Mouse (Mus musculus): ENCODE data around the gene Pigx. TPM values are rescaled to one million over a fixed set of nuclear protein-coding genes. Genes with fewer than 3 reads are reported as not detected.
A peak's percentile ranks its signal among the peaks of the same experiment; 100 is the strongest.

Pigx gene
- total RNA-seq (2014; rRNA removed): 37.7 and 40.5 TPM in 2 replicates
- 17.5 and 19.0 TPM in 2 replicates for polyA plus RNA-seq (2012; rRNA removed)

GRCm38 (mm10) chr16:32099638-32100150 is at the start of gene Pigx, which contains the start of gene Cep19:
TSS of gene Pigx (minus strand) at chr16:32099740.
TSS of gene Cep19 (plus strand) at chr16:32099800.
- TF ChIP-seq CTCF (IDR thresholded peaks at IDR 0.05; ENCODE audit: low read depth, low read length): no peak
- peak; percentile 58; the same call in 1 of the 2 replicates for TF ChIP-seq POLR2A (IDR thresholded peaks at IDR 0.05; ENCODE audit: extremely low read depth, insufficient read depth, low read length)
- DNase-seq (ENCODE audit: extremely low read depth, low read depth, low spot score): peak; percentile 77
- 1% methylated on average over 34 of the region's 34 CpGs for WGBS
- Histone ChIP-seq H3K79me2 (ENCODE audit: control insufficient read depth, insufficient read depth, low read length) (no peaks in the 10 kb centered on the region; the same call in 1 of the 2 replicates), H3K4me3 (ENCODE audit: insufficient read depth, low read depth, low read length) (peak within 1 kb of the TSS; percentile 95), H3K9ac (ENCODE audit: low read depth, low read length) (peak within 1 kb of the TSS; percentile 84), H3K4me1 (ENCODE audit: control insufficient read depth, insufficient read depth, low read length) (peaks cover 3% of the 10 kb centered on the region; the same call in 1 of the 2 replicates), H3K27me3 (ENCODE audit: control insufficient read depth, insufficient read depth, low read length) (no peaks in the 10 kb centered on the region), H3K27ac (replicated peaks; ENCODE audit: insufficient read depth, low read depth, low read length) (peak within 1 kb of the TSS; percentile 80), H3K36me3 (ENCODE audit: control insufficient read depth, insufficient read depth, low read length) (no peaks in the 10 kb centered on the region)

DNA sequence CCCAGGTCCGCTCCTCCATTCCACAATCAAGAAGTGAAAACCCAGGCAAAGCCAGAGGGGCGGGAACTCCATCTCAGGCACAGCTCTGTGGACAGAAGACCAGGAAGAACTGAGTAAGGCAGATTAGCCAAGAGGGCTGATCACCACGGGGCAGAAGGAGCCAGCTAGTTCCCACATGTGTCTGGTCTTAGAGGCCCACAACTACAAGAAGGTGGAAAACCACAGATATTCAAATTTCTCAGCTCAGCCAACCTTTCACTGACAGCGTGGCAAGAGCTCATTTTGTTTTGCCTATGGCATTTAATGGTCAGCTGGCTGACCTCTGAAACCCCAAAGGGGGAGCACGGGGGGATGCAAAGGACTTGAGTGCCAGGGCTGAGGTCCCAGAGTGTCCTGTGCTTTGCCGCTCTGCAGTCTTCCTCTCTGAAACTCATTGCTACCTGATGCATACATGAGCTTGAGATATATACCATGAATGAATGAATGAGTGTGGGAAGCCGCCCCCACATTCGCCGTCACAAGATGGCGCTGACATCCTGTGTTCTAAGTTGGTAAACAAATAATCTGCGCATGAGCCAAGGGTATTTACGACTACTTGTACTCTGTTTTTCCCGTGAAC is 48.2 kb upstream of the Pigx start:
- WGBS: 47% methylated on average over 12 of the region's 13 CpGs

DNA sequence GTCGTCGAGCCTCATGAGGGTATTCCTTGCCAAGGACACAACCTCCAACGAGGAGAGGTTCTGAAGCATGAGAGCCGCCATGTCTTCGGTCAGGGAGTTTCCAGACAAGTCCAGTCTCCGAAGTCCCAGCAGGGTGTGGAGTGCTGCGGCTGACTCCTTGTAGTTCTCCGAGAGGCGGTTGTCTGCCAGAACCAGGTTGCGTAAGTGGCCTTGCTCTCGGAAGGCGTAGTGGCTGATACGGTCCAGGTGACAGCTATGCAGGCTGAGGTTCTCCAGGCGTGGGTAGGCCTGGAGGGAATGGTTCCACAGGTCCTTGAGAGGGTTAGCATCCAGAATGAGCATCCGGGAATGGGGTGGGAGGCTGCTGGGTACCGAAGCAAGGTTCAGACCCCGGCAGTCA is 45.1 kb upstream of the Pigx start:
- DNase-seq (ENCODE audit: extremely low read depth, low read depth, low spot score): no peak
- TF ChIP-seq POLR2A (IDR thresholded peaks at IDR 0.05; ENCODE audit: extremely low read depth, insufficient read depth, low read length): no peak
- TF ChIP-seq CTCF (IDR thresholded peaks at IDR 0.05; ENCODE audit: low read depth, low read length): no peak
- Histone ChIP-seq H3K4me3 (ENCODE audit: insufficient read depth, low read depth, low read length) (no peak overlapping the region), H3K79me2 (ENCODE audit: control insufficient read depth, insufficient read depth, low read length) (no peaks in the 10 kb centered on the region), H3K36me3 (ENCODE audit: control insufficient read depth, insufficient read depth, low read length) (peaks cover 2% of the 10 kb centered on the region; the same call in 1 of the 2 replicates), H3K9ac (ENCODE audit: low read depth, low read length) (no peak overlapping the region), H3K27me3 (ENCODE audit: control insufficient read depth, insufficient read depth, low read length) (no peaks in the 10 kb centered on the region), H3K27ac (replicated peaks; ENCODE audit: insufficient read depth, low read depth, low read length) (no peak overlapping the region), H3K4me1 (ENCODE audit: control insufficient read depth, insufficient read depth, low read length) (no peaks in the 10 kb centered on the region)
- WGBS: 93% methylated on average over 17 of the region's 17 CpGs

More for the DNA sequence above, 48.2 kb upstream of the Pigx start:
- Histone ChIP-seq H3K36me3 (ENCODE audit: control insufficient read depth, insufficient read depth, low read length) (peaks cover 2% of the 10 kb centered on the region; the same call in 1 of the 2 replicates), H3K79me2 (ENCODE audit: control insufficient read depth, insufficient read depth, low read length) (no peaks in the 10 kb centered on the region), H3K4me1 (ENCODE audit: control insufficient read depth, insufficient read depth, low read length) (no peaks in the 10 kb centered on the region), H3K27me3 (ENCODE audit: control insufficient read depth, insufficient read depth, low read length) (no peaks in the 10 kb centered on the region), H3K4me3 (ENCODE audit: insufficient read depth, low read depth, low read length) (no peak overlapping the region), H3K9ac (ENCODE audit: low read depth, low read length) (no peak overlapping the region), H3K27ac (replicated peaks; ENCODE audit: insufficient read depth, low read depth, low read length) (peak overlapping the region; percentile 33; the same call in 1 of the 2 replicates)
- no peak for TF ChIP-seq POLR2A (IDR thresholded peaks at IDR 0.05; ENCODE audit: extremely low read depth, insufficient read depth, low read length)
- no peak for TF ChIP-seq CTCF (IDR thresholded peaks at IDR 0.05; ENCODE audit: low read depth, low read length)
- DNase-seq (ENCODE audit: extremely low read depth, low read depth, low spot score): peak; percentile 31

GRCm38 (mm10) chr16:32143766-32144165 is 44.2 kb upstream of the Pigx start:
- no peak for DNase-seq (ENCODE audit: extremely low read depth, low read depth, low spot score)
- H3K4me3 ChIP-seq (ENCODE audit: insufficient read depth, low read depth, low read length): no peak overlapping the region
- H3K4me1 ChIP-seq (ENCODE audit: control insufficient read depth, insufficient read depth, low read length): no peaks in the 10 kb centered on the region
- H3K36me3 ChIP-seq (ENCODE audit: control insufficient read depth, insufficient read depth, low read length): peaks cover 2% of the 10 kb centered on the region; the same call in 1 of the 2 replicates
- no peak for TF ChIP-seq CTCF (IDR thresholded peaks at IDR 0.05; ENCODE audit: low read depth, low read length)
- no peak for TF ChIP-seq POLR2A (IDR thresholded peaks at IDR 0.05; ENCODE audit: extremely low read depth, insufficient read depth, low read length)
- 95% methylated on average over 15 of the region's 15 CpGs for WGBS
- H3K79me2 ChIP-seq (ENCODE audit: control insufficient read depth, insufficient read depth, low read length): no peaks in the 10 kb centered on the region
- H3K9ac ChIP-seq (ENCODE audit: low read depth, low read length): no peak overlapping the region
- H3K27ac ChIP-seq (replicated peaks; ENCODE audit: insufficient read depth, low read depth, low read length): no peak overlapping the region
- no peaks in the 10 kb centered on the region for H3K27me3 ChIP-seq (ENCODE audit: control insufficient read depth, insufficient read depth, low read length)

- Histone ChIP-seq H3K4me1 (ENCODE audit: control insufficient read depth, insufficient read depth, low read length) (no peaks in the 10 kb centered on the region), H3K36me3 (ENCODE audit: control insufficient read depth, insufficient read depth, low read length) (peaks cover 2% of the 10 kb centered on the region; the same call in 1 of the 2 replicates), H3K27me3 (ENCODE audit: control insufficient read depth, insufficient read depth, low read length) (no peaks in the 10 kb centered on the region), H3K4me3 (ENCODE audit: insufficient read depth, low read depth, low read length) (no peak overlapping the region), H3K79me2 (ENCODE audit: control insufficient read depth, insufficient read depth, low read length) (no peaks in the 10 kb centered on the region), H3K27ac (replicated peaks; ENCODE audit: insufficient read depth, low read depth, low read length) (no peak overlapping the region), H3K9ac (ENCODE audit: low read depth, low read length) (no peak overlapping the region)
- DNase-seq (ENCODE audit: extremely low read depth, low read depth, low spot score): no peak
- TF ChIP-seq CTCF (IDR thresholded peaks at IDR 0.05; ENCODE audit: low read depth, low read length): no peak
- TF ChIP-seq POLR2A (IDR thresholded peaks at IDR 0.05; ENCODE audit: extremely low read depth, insufficient read depth, low read length): no peak
- WGBS: 97% methylated on average over 1 of the region's 1 CpGs
Measured at GRCm38 (mm10) chr16:32138954-32139353, 39.4 kb upstream of the Pigx start.
